Comparison of ENCODE assay signal across 9 mouse cellular contexts in genomic region chr11:69559851-69560765, GRCm38 (mm10). TPM values are rescaled to one million over a fixed set of nuclear protein-coding genes. Genes with fewer than 3 reads are reported as not detected.
DNase-seq lines count a peak whose midpoint lies in the region; ATAC-seq and TF ChIP-seq lines count a peak whose summit lies in the region.
"Had no signal": no experiment of that assay in that cellular context is flagged by ENCODE, and none has a peak within 500 bp of the region (broad histone marks: within the 10 kb centered on the region; RNA-seq: fewer than 3 reads in every experiment).

Efnb3 (minus strand) TSS chr11:69560205.

- H3K27me3 ChIP-seq in kidney, adult 2 months (replicated peaks; ENCODE audit: control insufficient read depth, insufficient read depth, low read length) = 0 out of 2 replicates have a peak, but pooled peaks cover 1% of the 10 kb centered on the region
- H3K27me3 ChIP-seq in heart, embryonic 12.5 days (replicated peaks) = peaks cover 19% of the 10 kb centered on the region; the same call in 1 of the 2 replicates
- H3K27me3 ChIP-seq in midbrain, embryonic 12.5 days = peaks cover 6% of the 10 kb centered on the region; the same call in 1 of the 2 replicates

- peak within 1 kb of the TSS; percentile 88 for H3K9ac ChIP-seq in heart, embryonic 12.5 days
- H3K9ac ChIP-seq in midbrain, embryonic 12.5 days (replicated peaks) = peak within 1 kb of the TSS; percentile 95

- peak within 1 kb of the TSS; percentile 27 for H3K4me3 ChIP-seq in kidney, adult 2 months (ENCODE audit: insufficient read depth, low read depth, low read length)
- H3K4me3 ChIP-seq in cortical plate, adult 2 months (ENCODE audit: insufficient read depth, low read length) = peak within 1 kb of the TSS; percentile 48
- peak within 1 kb of the TSS; percentile 62 for H3K4me3 ChIP-seq in heart, embryonic 12.5 days
- H3K4me3 ChIP-seq in midbrain, embryonic 12.5 days = peak within 1 kb of the TSS; percentile 79

- DNase-seq in kidney, adult 2 months = no peak
- no peak for DNase-seq in kidney, adult 8-10 months
- DNase-seq in layer of hippocampus, postnatal 14 days (ENCODE audit: low spot score in 2 of 2) = peak in 1 of 2 experiments; percentile 66
- no peak for DNase-seq in spleen, adult 18-20 months
- DNase-seq in adrenal gland, postnatal 25 days = no peak

- no peak for TF ChIP-seq CTCF in kidney, adult 2 months (conservative IDR thresholded peaks at IDR 0.05; ENCODE audit: insufficient read depth, insufficient read length, low read depth, low read length)
- no peak for TF ChIP-seq CTCF in cortical plate, adult 2 months (IDR thresholded peaks at IDR 0.05; ENCODE audit: extremely low read depth, insufficient read depth, low read length)

- no peaks in the 10 kb centered on the region for H3K9me3 ChIP-seq in heart, embryonic 12.5 days (replicated peaks)
- H3K9me3 ChIP-seq in midbrain, embryonic 12.5 days = no peaks in the 10 kb centered on the region

- H3K27ac ChIP-seq in kidney, adult 2 months (ENCODE audit: insufficient read depth, low read depth, low read length) = no peak within 1 kb of the TSS
- H3K27ac ChIP-seq in cortical plate, adult 2 months (ENCODE audit: insufficient read depth, low read length) = peak within 1 kb of the TSS; percentile 90
- peak within 1 kb of the TSS; percentile 96 for H3K27ac ChIP-seq in heart, embryonic 12.5 days (ENCODE audit: poor library complexity, severe bottlenecking)
- H3K27ac ChIP-seq in midbrain, embryonic 12.5 days (replicated peaks) = peak within 1 kb of the TSS; percentile 87

- H3K4me2 ChIP-seq in heart, embryonic 12.5 days = peak within 1 kb of the TSS; percentile 86
- H3K4me2 ChIP-seq in midbrain, embryonic 12.5 days (replicated peaks) = peak within 1 kb of the TSS; percentile 97

- H3K4me1 ChIP-seq in kidney, adult 2 months (ENCODE audit: control insufficient read depth, insufficient read depth, low read length) = no peaks in the 10 kb centered on the region; the same call in 1 of the 2 replicates
- no peaks in the 10 kb centered on the region for H3K4me1 ChIP-seq in cortical plate, adult 2 months (ENCODE audit: control insufficient read depth, insufficient read depth, low read length)
- H3K4me1 ChIP-seq in heart, embryonic 12.5 days (replicated peaks) = peaks cover 73% of the 10 kb centered on the region
- peaks cover 65% of the 10 kb centered on the region for H3K4me1 ChIP-seq in midbrain, embryonic 12.5 days

- 5% methylated on average over 59 of the region's 59 CpGs for WGBS in kidney, adult 2 months
- WGBS in heart, embryonic 12.5 days = under 1% methylated on average over 57 of the region's 59 CpGs
- WGBS in midbrain, embryonic 12.5 days = 2% methylated on average over 46 of the region's 59 CpGs

- peaks cover 1% of the 10 kb centered on the region; the same call in 1 of the 2 replicates for H3K36me3 ChIP-seq in kidney, adult 2 months (ENCODE audit: control insufficient read depth, insufficient read depth, low read length)
- H3K36me3 ChIP-seq in heart, embryonic 12.5 days = peaks cover 38% of the 10 kb centered on the region
- peaks cover 25% of the 10 kb centered on the region; the same call in 1 of the 2 replicates for H3K36me3 ChIP-seq in midbrain, embryonic 12.5 days

- TF ChIP-seq POLR2A in kidney, adult 2 months (IDR thresholded peaks at IDR 0.05; ENCODE audit: low read depth, low read length) = no peak
- TF ChIP-seq POLR2A in cortical plate, adult 2 months (IDR thresholded peaks at IDR 0.05; ENCODE audit: extremely low read depth, insufficient read depth, low read length) = peak; percentile 60; the same call in 1 of the 2 replicates

- ATAC-seq in heart, embryonic 12.5 days (ENCODE audit: insufficient number of reproducible peaks, low FRiP score) = peak; percentile 47
- peak; percentile 67 for ATAC-seq in midbrain, embryonic 12.5 days (ENCODE audit: low FRiP score, low read depth)

RNA-seq across cellular contexts. Expression of gene Efnb3, which starts in this region (rescaled TPM):
- polyA plus RNA-seq in kidney, adult 2 months (2012; rRNA removed) = 0.81 and 0.84 TPM in 2 replicates
- polyA plus RNA-seq in cortical plate, adult 2 months (2012; rRNA removed) = 68.2 and 77.1 TPM in 2 replicates
- 87.4 and 90.0 TPM in 2 replicates for polyA plus RNA-seq in heart, embryonic 12.5 days (2016; fragmentation: Nextera tagmentation; extraction: Ambion mirVana)
- 100 to 1,000 TPM; 144 to 156 TPM for total RNA-seq in layer of hippocampus, postnatal 14 days (2021)
- 78.3 and 84.6 TPM in 2 replicates for polyA plus RNA-seq in midbrain, embryonic 12.5 days (2016; fragmentation: Nextera tagmentation; extraction: Ambion mirVana)
- 0.38 and 1.5 TPM in 2 replicates for total RNA-seq in adrenal gland, postnatal 25 days (2021)
- total RNA-seq: liver, adult 2 months had no signal

Comparison
In these comparisons a context has a peak if more than half of its experiments do, and no peak if none do; other contexts are left out.
1. RNA of gene Efnb3 (total RNA-seq): 144 to 156 TPM in layer of hippocampus, postnatal 14 days; 0.38 to 1.5 TPM in adrenal gland, postnatal 25 days; every median in the first group is over 10 times any median in the second.
2. RNA of gene Efnb3 (polyA plus RNA-seq): 87.4 to 90.0 TPM in heart, embryonic 12.5 days, 78.3 to 84.6 TPM in midbrain, embryonic 12.5 days and 68.2 to 77.1 TPM in cortical plate, adult 2 months; 0.81 to 0.84 TPM in kidney, adult 2 months; every median in the first group is over 10 times any median in the second.
3. H3K4me3 ChIP-seq: peak in every context shown above with its lines; median percentile 79 in midbrain, embryonic 12.5 days; 62 in heart, embryonic 12.5 days; 48 in cortical plate, adult 2 months; 27 in kidney, adult 2 months.